Mouse (Mus musculus) heart, adult 2 months (tissue): ENCODE measurements around the gene G430095P16Rik. TPM values are rescaled to one million over a fixed set of nuclear protein-coding genes. Genes with fewer than 3 reads are reported as not detected.

Experiments used
- DNase-seq, 2 experiments: peaks; one replicate each; pipeline ENCODE4 v3.0.0; 2021
- H3K27ac ChIP-seq: fragments of 200-600 bp; 2 replicates; pipeline ENCODE4 v1.8.1; 2022
- H3K27me3 ChIP-seq: fragments of 200-500 bp; 2 replicates; pipeline ENCODE4 v1.6.1; 2012; ENCODE audit warnings: mild to moderate bottlenecking, low read length, inconsistent platforms, mixed read lengths; ENCODE audit not compliant: control insufficient read depth, insufficient read depth
- H3K36me3 ChIP-seq: fragments of 200-500 bp; 2 replicates; pipeline ENCODE4 v1.6.1; 2012; ENCODE audit warnings: low read length, inconsistent platforms; ENCODE audit not compliant: control insufficient read depth, insufficient read depth
- H3K4me1 ChIP-seq: fragments of 200-500 bp; 2 replicates; pipeline ENCODE4 v1.6.1; 2011; ENCODE audit warnings: low read length; ENCODE audit not compliant: control insufficient read depth, insufficient read depth
- H3K4me3 ChIP-seq: fragments of 200-600 bp; 2 replicates; pipeline ENCODE4 v1.8.1; 2022
- H3K79me2 ChIP-seq: fragments of 200-500 bp; replicated peaks from 2 replicates; pipeline ENCODE4 v1.6.1; 2012; ENCODE audit warnings: mild to moderate bottlenecking, inconsistent platforms, low read length, moderate library complexity, mixed read lengths; ENCODE audit not compliant: control insufficient read depth, insufficient read depth
- H3K9ac ChIP-seq: fragments of 200-500 bp; 2 replicates; pipeline ENCODE4 v1.6.1; 2012; ENCODE audit warnings: low read depth, mild to moderate bottlenecking, control low read depth, inconsistent platforms, low read length, mixed read lengths
- CTCF ChIP-seq: fragments of 200-600 bp; IDR thresholded peaks from 2 replicates; pipeline ENCODE4 v1.8.1; 2022; ENCODE audit warnings: antibody characterized with exemption, mild to moderate bottlenecking, moderate library complexity
- EP300 ChIP-seq: fragments of 200-500 bp; IDR thresholded peaks from 2 replicates; pipeline ENCODE4 v1.6.1; 2011; ENCODE audit warnings: low read depth, low read length, control low read depth; ENCODE audit not compliant: insufficient read depth
- POLR2A ChIP-seq: fragments of 200-500 bp; IDR thresholded peaks from 2 replicates; pipeline ENCODE4 v1.6.1; 2011; ENCODE audit warnings: mild to moderate bottlenecking, low read depth, low read length, control low read depth; ENCODE audit not compliant: insufficient read depth
- WGBS: fragments of 180-500 bp; shearing (Covaris S2); methylation state at CpG from one replicate; pipeline ENCODE4 v1.1.7; 2018; 5-methylcytosine and 5-hydroxymethylcytosine counted together
- intact Hi-C: fragments of 180-260 bp; cut with DNase I; formaldehyde crosslinking; loops from one replicate; pipeline ENCODE4 v1.15.1; 2025
- polyA plus RNA-seq: library from polyadenylated mRNA; depleted of rRNA; stranded (reverse); fragments of >200 nt; gene quantifications from 2 replicates; pipeline ENCODE4 v1.2.3, GENCODE M21; 2012
- total RNA-seq, 2 experiments: library from RNA; stranded (reverse); gene quantifications; 2 replicates each; pipeline ENCODE4 v1.2.3; 2021

G430095P16Rik gene
- total and polyA plus RNA-seq, 3 experiments = 0.55 to 0.70 TPM; not detected in 1

DNA sequence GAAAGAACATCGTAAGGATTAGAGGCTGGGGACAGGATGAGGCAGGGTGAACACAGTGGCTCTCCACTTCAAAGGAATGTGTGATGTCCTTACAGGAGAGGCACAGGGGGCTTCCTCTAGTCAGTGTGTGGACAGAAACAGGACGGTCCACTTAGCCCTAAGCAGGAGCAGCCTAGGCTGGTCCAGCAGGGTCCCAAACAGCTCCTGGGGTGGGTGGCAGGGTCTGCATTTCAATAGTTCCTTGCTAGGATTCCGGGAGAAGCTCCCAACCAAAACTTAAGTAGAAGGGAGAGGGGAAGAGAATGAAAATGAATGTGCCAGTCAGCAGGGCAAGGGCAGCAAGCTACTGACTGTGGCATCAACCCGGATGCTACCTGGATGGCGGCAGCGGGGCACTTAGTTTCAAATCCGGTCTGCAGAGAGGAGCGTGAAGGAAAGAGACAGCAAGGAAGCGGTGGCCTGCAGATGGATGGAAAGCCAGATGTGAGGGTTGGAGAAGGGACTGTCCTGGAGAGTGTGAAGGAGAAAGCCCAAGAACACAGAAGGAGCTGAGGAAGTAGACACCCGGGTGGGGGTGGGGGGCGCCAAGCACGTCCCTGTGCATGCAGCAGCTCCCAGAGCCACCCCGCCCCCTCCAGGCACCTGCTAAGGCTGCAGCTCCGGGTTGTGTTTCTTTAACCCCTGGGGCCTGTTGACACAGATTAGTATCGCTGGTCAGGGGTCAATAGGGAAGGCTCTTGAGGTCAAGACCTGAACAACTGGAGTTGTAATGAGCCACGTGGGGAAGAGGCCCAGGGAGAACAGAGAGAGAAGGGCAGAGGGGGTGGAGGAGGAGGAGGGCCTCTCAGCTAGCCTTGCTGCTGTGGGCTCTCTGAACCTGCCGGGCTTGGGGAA lies 22.5 kb downstream of the G430095P16Rik start:
- DNase-seq = no peak
- Histone ChIP-seq H3K36me3 (no peaks in the 10 kb centered on the region; the same call in 1 of the 2 replicates), H3K4me3 (no peak overlapping the region), H3K4me1 (peaks cover 35% of the 10 kb centered on the region), H3K9ac (no peak overlapping the region; the same call in 1 of the 2 replicates), H3K27ac (no peak overlapping the region), H3K79me2 (peaks cover 2% of the 10 kb centered on the region), H3K27me3 (no peaks in the 10 kb centered on the region)
- WGBS = 38% methylated on average over 17 of the region's 17 CpGs
- intact Hi-C loops = no loop called here
- no peak for TF ChIP-seq EP300
- TF ChIP-seq CTCF = no peak
- TF ChIP-seq POLR2A = no peak

DNA sequence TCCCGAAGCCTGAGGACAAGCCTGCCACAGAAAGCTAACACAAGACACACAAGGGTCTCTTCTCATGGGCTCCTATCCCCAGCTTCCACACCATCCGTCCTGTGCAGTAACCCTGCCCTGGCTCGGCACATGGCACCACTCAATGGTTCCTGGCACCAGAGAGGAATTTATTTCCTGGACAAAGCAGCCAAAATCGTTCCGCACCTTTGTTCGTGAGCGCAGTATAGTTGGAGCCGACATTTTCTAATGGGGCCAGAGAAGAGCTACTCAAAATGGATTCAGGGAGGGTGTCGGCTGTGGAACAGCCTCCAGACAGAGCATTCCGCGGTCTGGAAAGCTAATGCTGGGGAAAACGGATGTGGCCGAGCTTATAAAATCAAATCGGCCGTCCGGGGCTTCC lies 26.7 kb downstream of the G430095P16Rik start:
- no peak overlapping the region for H3K4me3 ChIP-seq
- H3K79me2 ChIP-seq = peaks cover 2% of the 10 kb centered on the region
- no peaks in the 10 kb centered on the region for H3K36me3 ChIP-seq
- peaks cover 13% of the 10 kb centered on the region for H3K4me1 ChIP-seq
- no peak overlapping the region for H3K9ac ChIP-seq
- no peak for TF ChIP-seq CTCF
- peak overlapping the region; percentile 40 for H3K27ac ChIP-seq
- H3K27me3 ChIP-seq = no peaks in the 10 kb centered on the region
- WGBS = 68% methylated on average over 16 of the region's 16 CpGs
- DNase-seq = no peak
- intact Hi-C loops = no loop called here

DNA sequence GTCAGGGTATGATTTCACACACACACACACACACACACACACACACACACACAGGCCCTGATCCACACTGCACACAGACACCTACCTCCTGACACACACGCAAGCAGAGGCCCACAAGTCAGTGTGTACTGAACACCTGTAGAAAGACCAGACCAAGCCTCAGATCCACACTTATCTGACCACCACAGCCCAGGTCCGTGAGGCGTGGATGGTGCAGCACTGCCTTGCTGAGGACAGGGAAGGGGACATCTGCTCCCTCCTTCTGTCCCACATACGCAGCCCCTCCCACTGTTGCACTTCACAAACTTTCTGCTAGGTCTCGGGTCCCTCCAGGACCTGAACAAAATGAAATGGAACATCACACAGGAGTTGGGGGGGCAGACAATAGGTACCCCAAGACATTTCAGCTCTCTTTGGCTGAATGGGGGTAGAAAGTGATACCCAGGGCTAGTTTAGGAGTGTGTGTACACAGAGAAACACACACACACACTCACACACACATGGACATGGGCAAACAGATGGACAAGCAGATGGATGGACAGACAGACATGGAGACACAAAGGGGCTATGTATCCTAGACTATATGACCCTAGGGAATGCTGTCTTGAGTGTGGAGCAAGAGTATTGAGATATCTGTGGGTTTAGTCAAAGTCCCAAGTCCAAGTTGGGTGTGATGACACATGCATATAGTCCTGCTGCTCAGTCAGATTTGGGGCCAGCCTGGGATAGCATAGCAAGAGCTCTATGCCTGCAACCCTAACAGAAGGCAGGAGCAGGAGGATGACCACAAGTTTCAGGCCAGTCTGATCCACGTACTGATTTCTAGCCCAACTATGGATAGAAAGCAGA lies 30.2 kb downstream of the G430095P16Rik start:
- Histone ChIP-seq H3K4me3 (no peak overlapping the region), H3K79me2 (peaks cover 4% of the 10 kb centered on the region), H3K9ac (no peak overlapping the region), H3K4me1 (peaks cover 7% of the 10 kb centered on the region; the same call in 1 of the 2 replicates), H3K36me3 (no peaks in the 10 kb centered on the region), H3K27me3 (no peaks in the 10 kb centered on the region), H3K27ac (no peak overlapping the region)
- DNase-seq = no peak
- intact Hi-C loops = no loop called here
- TF ChIP-seq POLR2A (no peak), CTCF (no peak), EP300 (no peak)
- 89% methylated on average over 6 of the region's 6 CpGs for WGBS

DNA sequence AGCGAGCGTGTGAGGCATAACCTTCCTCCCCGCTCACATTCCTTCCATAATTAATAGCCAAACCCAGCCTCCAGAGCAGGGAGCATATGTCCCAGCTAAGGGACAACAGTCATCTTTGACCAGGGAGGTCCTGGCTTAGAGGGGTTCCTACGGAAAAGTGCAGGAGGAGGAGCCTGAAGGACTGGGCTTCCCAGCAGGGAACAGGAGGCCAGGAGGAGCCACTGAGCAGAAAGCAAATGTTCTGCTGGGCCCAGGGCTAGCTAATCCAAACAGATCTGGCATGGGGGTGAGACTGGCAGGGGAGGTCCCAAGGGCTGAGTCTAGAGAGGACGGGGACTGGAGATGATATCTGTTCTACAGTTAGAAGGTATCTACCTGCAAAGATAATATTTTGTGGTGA lies 34.7 kb downstream of the G430095P16Rik start:
- Histone ChIP-seq H3K4me1 (peaks cover 10% of the 10 kb centered on the region), H3K79me2 (peaks cover 4% of the 10 kb centered on the region), H3K27ac (no peak overlapping the region; the same call in 1 of the 2 replicates), H3K36me3 (no peaks in the 10 kb centered on the region), H3K4me3 (no peak overlapping the region), H3K27me3 (no peaks in the 10 kb centered on the region), H3K9ac (no peak overlapping the region)
- TF ChIP-seq CTCF (no peak), EP300 (no peak), POLR2A (no peak)
- intact Hi-C loops = no loop called here
- 53% methylated on average over 5 of the region's 5 CpGs for WGBS
- DNase-seq = no peak

DNA sequence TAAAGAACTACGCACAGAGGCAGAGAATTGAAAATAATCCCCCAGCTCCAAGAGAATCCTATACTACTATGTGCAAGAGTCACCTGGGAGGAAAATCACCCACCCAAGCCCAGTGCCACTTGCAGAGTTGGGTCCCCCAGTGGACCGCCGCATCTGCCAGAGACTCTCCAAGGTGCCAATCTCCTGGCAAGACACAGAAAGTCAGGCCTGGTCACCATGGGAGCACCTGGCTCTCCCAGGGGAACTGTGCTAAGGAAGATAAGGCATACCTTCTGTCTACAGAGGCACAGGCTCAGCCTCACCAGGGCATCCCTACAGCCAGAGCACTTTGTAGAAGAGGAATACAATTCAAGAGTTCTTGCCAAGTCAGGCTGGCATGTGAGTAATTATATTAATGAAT lies 35.5 kb downstream of the G430095P16Rik start:
- Histone ChIP-seq H3K4me3 (no peak overlapping the region), H3K4me1 (peaks cover 7% of the 10 kb centered on the region), H3K36me3 (no peaks in the 10 kb centered on the region), H3K27ac (no peak overlapping the region), H3K9ac (no peak overlapping the region), H3K27me3 (no peaks in the 10 kb centered on the region), H3K79me2 (peaks cover 4% of the 10 kb centered on the region; the same call in 1 of the 2 replicates)
- TF ChIP-seq POLR2A (no peak), EP300 (no peak), CTCF (no peak)
- DNase-seq = no peak
- intact Hi-C loops = loop anchor here (2.0 kb wide), 1 partner anchor 52 kb away; no protein-coding TSS in a partner anchor
- 95% methylated on average over 3 of the region's 3 CpGs for WGBS
